Mouse (Mus musculus) neural tube, embryonic 10.5 days (tissue): ENCODE measurements around the gene Rcan1.
A peak's percentile ranks its signal among the peaks of the same experiment; 100 is the strongest.

Source experiments
- DNase-seq: peaks from one replicate; pipeline ENCODE4 v3.0.0-alpha.2; 2017; ENCODE audit warnings: low spot score; ENCODE audit errors: extremely low spot score

Gene Rcan1

DNA sequence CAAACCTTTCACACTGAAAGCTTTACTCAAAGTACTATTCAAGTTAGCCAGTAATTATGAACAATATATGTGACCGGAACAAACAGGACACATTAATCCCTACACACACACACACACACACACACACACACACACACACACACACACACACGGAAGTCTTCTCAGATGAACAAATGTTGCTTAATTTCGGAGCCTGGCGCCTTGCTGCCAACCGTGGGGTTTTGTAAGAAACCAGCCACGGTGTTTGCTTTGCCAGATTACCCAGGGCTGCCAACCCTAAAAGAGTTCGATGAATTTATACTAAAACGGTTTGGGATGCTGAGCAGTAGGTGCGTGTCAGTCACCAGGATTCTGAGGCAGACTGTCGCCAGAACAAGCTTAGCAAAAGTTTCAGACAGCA lies 69.5 kb downstream of the Rcan1 start:
- DNase-seq: no peak

DNA sequence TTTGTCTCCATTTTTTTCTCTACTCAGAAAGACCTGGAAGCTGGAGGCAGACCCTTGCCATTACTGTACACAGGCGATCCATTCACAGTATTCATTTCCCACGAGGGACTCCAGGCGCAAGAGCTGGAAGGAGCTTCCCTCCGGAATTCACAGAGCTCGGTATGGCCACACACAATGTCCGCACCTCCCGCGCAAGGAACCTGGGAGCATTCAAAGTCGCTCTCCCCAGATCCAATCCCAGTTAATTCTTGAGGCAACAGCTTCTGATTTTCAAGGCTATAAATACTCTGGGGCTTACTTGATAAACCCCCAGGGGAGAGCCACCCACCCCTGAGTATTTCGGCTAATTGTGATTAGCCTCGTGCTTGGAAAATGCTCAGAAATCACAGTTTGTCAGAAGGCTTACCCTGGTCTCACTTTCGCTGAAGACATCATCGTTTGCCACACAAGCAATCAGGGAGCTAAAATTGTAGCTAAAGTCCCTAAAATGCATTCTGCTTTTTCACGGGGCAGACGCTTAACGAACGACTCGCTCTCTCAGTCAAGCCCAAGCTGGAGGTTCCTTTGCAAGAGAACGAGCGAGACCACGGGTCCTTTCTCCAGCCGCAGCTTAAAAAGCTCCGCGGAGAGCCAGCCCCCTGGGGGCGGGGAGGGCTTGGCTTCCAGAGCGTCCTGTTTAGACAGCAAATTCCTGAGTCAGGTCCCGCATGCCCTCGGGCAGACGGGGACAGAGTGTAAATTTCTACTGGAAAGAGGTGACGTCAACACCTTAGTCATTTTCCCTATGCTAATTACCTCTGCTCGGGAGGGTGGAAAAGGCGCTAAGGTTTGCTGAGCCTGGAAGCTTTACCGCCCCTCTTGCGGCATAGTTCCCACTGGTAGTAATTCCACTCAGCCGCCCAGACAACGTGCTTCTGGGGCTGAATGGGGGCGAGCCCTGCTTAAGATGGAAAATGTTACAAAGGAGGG lies 70.9 kb downstream of the Rcan1 start:
- DNase-seq: peak; percentile 83

DNA sequence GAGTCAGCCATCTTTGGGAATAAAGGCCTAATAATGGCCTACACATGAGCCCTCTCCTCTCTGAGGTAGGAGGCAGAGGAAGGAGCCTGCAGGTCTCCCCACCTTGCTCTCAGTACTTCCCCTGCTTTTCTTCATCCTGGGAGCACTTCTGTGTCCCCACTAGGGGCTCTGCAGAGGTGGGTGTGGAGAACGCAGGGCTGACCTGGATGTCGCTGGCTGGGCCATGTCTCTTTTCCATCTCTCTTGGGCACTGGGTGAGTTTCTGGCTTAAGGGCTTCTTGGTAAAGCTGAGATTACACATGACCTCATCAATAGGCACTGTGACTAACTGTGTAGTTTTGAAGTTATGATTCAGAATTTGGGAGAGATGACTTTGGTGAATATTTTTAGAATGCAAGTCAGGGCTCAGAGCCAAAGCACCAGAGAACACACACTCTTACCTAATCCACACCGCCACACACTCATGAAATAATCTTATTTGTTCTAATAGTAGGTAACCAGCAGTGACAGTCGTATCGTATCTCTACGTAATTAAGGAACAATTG lies 72.0 kb downstream of the Rcan1 start:
- no peak for DNase-seq

DNA sequence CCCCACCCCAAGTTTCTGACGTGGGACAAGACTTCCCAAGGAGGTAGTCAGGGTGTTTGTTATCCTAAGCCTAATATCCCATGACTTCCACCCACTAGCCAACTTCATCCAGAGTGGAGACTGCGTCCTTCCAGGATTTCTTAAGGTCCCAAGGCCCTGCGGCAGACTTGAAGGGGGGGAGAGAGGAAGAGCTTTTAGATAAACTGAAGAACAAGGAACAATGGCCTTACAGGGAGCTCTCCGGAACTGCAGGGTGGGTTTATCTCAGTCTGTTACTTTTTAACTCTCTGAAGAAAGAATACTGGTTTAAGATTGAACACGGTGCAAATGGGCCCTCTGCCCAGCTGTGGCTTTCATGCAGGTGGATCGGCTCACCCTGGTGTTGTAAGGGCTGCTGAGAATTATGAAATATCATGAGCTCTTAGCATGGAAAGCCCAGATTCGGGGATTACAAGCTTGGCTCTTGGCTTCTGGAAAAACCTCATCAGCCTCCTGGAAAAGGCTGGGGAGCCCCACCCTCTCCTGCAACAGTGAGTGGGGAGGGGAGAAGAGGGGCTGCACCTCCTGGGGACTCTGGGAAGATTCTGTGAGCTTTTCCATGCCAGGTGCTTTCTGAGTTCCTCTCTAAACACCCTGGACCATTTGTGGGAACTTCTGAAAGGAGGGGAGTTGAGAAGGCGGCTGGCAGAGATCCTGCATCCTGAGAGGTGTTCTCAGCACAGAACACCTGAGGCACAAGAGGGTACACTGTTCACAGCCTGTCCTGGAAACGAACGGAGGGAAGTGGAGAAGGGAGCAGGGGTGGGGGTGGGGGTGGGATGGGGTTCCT lies 72.7 kb downstream of the Rcan1 start:
- DNase-seq: no peak

DNA sequence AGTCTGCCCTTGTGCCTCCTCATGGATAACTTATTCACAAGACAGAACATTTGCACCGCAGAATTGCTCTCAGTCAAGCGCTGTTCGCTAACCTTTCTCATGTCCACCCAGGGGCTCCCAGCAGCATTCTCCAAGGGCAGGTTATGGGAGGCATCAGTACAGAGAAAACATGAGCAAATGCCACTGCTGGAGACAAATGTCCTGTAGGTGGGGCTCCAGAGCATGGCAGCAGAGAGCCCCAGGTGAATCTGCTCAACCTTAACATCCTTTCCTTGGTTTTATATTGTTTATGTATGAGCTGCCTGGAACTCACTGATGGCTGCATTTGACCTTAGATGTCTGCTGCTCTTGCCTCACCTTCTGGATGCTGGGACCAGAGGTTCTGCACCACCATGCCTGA lies 76.9 kb downstream of the Rcan1 start:
- no peak for DNase-seq

DNA sequence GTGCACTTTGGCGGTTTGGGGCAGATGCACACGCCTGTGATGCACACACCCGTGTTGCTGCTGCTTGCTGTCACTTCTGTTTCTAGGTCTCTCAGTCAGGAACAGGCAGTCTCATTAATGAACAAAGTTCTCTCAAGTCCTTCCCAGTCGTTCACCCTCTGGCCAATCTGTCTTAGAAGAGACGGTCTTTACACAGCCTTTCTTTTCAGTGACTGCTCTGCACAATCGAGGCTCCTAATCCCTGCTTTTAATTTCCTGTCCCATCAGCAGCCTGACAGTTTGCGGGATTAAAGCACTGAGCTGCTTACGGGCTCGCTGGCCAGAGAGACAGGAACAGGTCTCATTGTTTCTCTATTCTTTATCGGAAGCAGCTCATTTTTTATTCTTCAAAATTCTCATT lies 83.0 kb downstream of the Rcan1 start:
- DNase-seq: no peak

DNA sequence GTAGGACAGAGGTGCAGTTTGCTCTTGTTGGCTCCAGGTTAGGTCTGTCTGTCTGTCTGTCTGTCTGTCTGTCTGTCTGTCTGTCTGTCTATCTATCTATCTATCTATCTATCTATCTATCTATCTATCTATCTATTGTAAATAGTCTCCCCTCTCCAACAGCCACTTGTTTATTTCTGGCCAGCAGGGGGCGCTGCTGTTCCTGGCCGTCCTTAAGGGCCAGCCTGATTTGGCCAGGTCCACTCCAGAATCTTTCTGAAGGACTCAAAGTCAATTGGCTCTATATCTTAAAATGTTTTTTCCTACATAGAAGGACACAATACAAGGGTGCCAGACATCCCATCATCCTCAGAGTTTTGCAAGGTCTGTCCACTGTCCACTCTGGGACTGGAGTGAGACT lies 85.6 kb downstream of the Rcan1 start:
- peak; percentile 79 for DNase-seq

DNA sequence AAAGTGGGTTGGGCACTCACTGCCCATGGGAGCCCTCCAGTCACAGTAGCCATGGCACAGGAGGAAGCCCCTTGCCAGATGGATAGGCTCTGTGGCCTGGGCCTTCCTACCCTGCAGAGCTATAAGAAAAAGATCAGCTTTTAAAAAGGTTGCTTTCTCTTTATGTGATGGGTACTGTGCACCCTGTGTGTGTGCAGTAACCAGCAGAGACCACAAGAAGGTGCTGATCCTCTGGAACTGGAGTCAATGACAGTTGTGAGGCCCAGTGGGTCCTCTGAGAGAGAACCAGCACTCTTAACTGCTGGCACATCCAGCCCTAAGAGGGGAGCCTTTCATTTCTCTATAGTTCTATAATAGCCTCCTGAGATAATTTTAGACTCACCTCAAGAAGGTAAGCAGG lies 87.3 kb downstream of the Rcan1 start:
- no peak for DNase-seq

DNA sequence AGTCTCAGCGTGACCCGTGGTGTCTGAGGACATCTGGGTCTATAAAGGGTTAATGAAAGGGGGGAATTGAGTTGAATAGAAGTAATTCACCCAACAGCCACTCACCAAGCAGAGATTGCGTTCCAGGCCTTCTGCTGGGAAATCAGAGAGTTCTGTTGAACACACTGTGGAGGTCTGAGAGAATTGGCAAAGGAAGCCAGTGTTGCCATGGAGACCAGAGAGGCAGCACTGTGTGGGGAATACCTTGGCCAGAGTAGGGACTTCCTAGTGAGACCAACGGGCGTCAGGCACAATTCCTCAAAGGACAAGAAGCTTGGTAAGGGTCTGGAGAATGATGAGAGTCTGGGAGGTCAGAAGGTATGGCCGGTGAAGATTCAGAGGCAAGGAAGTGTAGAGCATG lies 88.2 kb downstream of the Rcan1 start:
- no peak for DNase-seq

DNA sequence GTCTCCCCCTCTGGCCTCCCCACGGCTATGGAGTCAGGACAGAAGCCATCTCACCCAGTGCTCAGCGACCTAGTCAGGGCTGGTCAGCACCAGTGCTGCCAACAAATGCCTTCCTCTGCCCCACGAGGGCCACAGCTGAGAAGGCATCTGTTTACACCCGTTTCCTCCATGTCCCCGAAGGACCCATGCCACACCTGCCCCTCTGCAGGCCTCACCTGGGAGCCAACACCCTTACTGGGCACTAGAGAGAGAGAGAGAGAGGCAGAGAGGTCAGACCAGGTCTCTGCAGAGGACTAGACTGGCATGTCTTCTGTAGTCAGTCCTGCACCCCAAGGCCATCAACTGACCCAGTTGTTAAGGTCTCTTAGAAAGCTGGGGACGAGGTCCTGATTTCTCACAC lies 89.6 kb downstream of the Rcan1 start:
- no peak for DNase-seq

DNA sequence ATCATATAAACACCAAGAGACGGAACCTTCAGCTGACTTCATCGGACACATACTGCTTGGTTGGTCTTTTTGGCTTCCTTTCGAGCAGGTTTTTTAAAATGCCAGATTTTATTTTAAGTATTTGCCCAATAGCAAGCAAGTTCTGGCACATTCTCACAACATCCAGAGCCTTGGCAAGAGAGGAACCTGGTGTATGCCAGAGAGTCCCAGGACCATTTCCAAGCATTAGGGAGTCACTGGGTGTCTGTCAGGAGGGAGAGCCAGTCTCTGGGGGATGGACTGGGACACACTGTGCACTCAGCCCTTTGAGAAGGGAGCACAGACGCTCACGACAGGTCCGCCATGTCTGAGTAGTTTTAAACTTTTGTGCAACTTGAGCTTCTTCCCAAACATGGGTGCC lies 93.7 kb downstream of the Rcan1 start:
- DNase-seq: no peak

DNA sequence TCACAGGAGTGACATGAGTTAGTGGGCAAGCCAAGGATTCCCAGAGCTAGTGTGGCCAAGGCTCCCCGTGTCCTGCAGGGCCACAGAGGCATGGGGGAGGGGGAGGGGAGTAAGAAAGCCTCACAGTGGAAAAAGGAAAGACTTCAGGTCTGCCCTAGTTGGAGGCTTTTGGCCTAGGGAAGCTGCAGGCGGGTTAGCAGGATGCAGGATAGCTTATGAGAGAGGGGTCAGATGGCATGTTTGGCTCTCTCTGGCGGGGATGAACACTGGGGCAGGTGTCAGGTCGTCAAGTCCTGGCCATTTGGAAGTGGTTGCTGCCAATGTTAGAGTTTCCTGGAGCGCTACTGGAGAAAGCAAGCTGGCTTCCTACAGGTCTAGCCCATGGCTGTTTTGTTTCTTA lies 99.0 kb downstream of the Rcan1 start:
- no peak for DNase-seq

DNA sequence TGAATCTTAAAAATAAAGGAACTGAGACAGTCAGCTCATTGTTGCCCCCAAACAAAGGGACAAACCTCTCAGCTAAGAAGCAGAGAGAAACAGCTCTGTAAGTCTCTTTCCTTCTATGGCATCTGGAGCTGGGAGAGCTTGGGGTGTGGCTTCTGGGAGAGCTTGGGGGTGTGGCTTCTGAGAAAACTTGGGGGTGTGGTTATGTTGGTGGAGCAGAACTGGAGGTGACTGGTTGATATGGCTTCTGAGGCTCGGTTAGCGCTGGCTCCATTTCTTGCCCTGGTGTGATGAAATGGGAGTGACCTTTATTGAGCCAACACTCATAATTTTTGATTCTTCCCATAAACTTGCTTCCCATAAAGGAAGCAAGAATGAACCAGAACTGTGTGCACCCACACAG lies 101.4 kb downstream of the Rcan1 start:
- no peak for DNase-seq

DNA sequence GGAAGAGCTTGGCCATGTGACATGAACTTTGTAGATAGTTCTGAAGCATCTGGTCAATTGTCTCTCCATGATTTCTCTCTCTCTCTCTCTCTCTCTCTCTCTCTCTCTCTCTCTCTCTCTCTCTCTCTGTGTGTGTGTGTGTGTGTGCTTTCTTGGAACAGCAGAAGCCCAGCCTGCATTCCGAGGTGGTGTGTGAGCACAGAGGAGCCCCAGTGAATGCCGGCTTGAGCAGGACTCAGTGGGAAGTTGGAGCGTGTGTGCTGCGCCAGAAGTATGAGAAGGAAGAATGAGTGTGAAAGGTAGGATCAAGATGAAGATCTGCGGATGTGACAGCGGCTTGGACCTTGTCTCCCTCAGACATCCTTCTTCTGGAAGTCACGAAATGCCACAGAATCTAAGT lies 105.2 kb downstream of the Rcan1 start:
- DNase-seq: no peak

DNA sequence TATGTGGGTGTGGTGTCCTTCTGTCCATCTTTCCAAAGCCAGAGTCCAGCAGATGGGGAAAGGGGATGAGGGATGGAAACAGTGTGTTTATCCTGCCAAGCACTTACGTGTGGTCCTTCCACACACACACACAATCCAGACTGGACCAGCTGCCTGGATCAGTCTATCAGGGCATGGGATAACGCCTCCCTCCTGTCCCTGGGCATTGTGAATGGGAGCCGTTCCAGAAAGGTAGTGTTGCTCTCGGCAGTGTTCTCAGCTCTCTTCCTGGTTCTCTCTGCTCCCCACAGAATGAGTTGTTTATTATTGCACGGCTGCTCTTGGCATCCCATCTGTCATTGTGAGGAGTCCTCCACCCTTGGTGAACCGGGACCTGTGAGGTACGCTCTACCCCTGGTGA lies 110.0 kb downstream of the Rcan1 start:
- no peak for DNase-seq

DNA sequence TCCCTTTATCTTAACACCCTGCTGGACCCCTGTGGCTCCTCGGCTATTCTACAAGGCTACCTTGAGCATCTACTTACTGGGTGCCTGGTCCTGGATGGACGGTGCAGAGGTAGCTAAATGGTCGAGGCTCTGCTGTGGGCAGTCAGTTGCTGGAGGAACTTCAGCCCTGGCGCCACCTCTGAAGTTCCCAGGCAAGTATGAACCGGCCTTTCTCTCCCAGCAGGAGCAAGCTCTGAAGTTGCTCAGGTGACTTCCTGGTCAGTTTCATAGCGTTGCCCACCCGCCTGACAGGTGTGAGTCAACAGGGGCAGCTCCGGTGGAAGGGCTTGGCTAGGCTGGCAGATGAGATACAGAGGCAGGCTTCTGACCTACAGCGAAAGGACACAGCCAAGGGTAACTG lies 111.4 kb downstream of the Rcan1 start, which contains the start of gene Kcne1:
Kcne1 (minus strand) TSS at position 240 of the 400 bp plus-strand sequence.
- DNase-seq: no peak

DNA sequence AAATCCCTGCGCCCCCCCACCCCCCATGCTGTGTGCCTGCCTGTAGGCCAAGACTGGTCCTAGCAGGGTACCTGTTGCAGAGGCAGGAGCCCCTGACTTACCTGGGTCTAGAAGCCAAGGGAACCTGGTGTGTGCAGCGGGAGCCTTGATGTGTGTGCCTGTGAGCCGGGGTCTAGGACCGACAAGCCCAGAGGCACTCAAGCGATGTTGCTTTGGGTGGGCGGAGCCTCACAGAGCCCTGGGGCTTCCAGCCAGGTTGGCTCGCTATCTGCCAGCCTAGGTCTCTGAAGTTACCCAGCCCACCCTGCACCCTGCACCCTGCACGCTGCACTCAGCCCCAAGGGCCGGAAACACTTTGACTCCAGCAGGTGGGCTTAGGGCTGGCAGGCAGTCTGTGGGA lies 111.9 kb downstream of the Rcan1 start:
- no peak for DNase-seq

DNA sequence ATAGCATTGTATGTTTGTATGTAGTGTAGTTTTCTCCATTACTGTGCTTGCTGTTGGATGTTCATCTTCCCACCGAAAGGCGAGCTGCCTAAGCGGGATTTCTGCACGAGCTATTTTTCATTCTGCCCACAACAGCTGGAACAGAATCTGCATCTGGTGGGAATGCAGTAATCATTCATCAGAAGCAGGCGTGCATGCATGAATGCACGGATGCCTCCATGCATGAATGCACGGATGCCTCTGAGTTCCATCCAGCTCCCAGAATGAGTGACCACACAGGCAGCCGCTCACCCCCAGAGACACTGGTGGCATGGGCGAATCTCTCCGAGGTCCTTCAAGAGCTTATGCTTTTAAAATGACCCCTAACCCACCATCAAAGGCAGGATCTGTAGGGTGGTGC lies 113.1 kb downstream of the Rcan1 start:
- DNase-seq: peak; percentile 53

DNA sequence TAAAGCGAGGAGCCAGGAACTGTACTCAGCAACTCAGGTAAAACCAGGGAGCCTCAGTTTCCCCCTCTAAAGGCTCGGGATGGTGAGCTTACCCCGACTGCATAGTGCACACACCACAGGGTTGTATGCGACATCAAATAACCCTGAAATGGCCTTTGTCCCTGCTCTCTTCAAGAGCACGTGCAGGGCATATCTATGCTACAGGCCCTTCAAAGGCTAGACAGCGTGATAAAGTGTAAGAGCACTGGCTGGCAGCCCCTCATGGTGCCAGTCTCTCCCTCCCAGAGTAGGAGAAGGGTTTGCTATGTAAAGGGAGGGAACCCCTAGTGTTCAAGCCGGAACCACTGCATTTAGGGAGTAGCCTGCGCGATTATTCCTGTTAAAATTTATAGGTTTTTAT lies 113.6 kb downstream of the Rcan1 start:
- no peak for DNase-seq

DNA sequence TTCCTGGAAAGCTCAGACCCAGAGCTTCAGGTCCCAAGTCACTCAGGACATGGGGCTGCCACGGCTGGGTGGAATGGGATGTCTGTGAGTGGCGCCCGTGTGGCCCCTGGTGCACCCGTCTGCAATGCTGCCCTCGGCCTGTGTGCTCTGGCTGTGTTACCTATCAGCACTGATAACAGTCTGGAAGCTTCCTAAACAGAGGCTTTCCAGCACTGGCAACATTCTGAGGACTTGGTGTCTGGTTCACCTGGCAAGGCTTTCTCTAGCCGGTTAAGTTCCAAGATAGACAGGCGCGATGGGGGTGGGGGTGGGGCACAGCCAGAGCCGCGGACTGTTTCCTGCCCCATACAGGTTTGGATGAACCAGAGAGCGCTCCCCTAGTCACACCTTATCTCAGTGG lies 114.7 kb downstream of the Rcan1 start:
- DNase-seq: no peak

DNA sequence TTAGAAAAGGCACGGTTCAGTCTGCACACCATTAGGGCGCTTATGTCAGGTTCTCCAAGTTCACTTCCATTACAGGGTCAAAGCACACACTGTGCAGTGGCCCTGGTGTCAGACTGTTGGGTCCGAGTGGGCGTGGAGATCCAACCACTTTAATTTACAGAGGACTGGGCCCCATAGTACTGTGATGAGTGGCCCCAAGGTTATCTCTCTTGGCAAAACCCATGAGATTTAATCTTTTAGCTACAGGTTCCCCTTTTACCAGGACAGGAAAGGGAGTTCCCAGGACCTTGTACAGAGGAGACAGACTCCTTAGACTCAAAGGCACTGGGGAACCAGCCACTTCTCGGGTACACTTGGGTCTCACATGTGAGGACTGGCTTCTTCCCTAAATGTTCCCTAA lies 115.3 kb downstream of the Rcan1 start:
- no peak for DNase-seq

DNA sequence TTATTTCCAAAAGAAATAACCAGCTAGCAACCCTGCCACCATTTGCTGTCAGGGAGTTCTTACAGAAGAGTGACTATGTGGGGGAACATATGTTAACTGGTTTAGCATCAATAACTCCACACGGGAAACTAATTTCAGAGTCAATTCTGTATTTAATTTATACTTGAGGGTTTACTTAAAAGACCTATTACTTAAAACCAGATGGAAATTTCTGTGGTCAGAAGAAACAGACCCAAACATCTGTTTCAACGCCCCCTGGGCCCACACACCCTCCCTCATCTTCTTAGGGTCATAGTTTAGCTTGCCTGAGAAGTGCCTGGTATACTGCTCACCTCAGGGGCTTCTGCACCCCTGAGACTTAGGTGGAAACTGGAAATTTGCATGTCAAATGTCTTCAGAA lies 116.8 kb downstream of the Rcan1 start:
- no peak for DNase-seq
